Mouse (Mus musculus) inflammation-experienced regulatory T-cells (primary cell): ENCODE data around the gene Rpl22. TPM values are rescaled to one million over a fixed set of nuclear protein-coding genes. Genes with fewer than 3 reads are reported as not detected.

Experiments
- polyA plus RNA-seq, 2 experiments: library from polyadenylated mRNA; unstranded; fragments of 100-300 nt; shearing (Covaris generic); gene quantifications; one replicate each; pipeline ENCODE4 v1.2.1; 2017

The Rpl22 gene
- 100 to 1,000 TPM; 369 to 432 TPM for polyA plus RNA-seq

GRCm38 (mm10) chr4:152325574-152326411 is at the start of gene Rpl22:
Gene Rpl22, plus strand, starts transcription at chr4:152325742.

DNA sequence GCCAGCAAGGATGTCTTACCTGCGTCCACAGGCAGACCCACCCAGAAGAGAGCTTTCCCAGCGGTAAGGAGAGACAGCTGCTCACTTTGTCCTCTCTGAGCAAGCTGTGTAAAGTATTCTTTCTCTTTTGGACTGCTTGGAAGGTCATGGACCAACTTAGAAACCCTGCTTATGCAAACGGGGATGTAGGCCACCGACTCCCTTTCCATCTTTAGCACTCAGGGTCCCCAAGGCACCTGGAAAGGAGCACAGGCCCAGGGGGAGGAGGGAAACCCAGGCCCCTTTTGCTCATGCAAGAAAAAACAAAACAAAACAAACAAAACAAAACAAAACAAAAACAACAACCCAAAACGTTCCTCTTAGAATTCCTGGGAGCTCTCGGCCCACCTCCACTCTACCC is 34.0 kb upstream of the Rpl22 start, which contains the start of gene Hes3:
Hes3 (minus strand) TSS at position 101 of the 400 bp plus-strand sequence.

DNA sequence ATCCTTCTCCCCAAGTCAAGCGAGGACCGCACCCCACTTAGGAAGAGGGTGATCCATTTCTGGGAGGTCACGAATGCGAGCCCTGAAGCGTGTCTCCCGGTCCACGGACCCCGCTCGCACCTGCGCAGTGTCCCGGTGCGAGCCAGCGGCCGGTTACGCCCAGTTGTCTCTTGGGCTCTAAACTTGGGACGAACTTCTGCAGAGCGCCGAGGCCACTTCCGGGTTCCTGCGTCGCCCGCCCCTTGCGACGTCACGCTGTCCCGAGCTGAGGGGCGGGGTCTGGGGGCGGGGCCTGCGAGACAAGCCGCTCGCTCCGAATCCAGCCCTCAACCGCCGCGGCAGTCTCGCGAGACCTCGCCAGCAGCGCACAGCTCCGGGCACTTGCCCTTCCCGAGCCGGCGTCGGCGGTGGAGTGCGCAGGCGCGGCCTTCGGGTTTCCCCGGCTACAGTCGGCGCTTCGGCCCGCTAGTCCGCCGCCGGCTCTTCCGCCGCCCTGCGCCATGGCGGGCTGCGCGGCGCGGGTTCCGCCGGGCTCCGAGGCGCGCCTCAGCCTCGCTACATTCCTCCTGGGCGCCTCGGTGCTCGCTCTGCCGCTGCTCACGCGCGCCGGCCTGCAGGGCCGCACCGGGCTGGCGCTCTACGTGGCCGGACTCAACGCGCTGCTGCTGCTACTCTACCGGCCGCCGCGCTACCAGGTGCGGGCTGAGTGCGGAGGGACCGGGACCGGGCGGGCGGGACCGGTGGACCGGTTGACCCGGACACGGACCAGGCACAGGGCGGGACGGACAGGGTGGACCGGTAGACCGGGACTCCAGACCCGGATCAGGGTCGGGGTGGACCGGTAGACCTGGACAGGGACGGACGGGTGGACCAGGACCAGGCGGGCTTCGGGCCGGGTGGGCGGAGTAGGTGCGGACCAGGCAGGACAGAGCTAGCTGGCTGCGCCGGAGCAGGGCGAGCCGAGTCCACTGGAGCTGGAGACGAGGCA is 28.4 kb upstream of the Rpl22 start, which contains the start of gene Icmt:
Icmt (plus strand) TSS at position 354 of the 988 bp plus-strand sequence.

GRCm38 (mm10) chr4:152318517-152319234 is 6.9 kb upstream of the Rpl22 start, which contains the start of gene Rnf207:
Gene Rnf207, minus strand, starts transcription at chr4:152318993.

GRCm38 (mm10) chr4:152338419-152339292 is 13.1 kb downstream of the Rpl22 start, which contains the start of gene Chd5:
Gene Chd5, plus strand, starts transcription at chr4:152338651.

Other genes with a start within 250 kb of the Rpl22 start
- 100 to 1,000 TPM; 148 to 160 TPM for gene Tnfrsf25, start 209.8 kb upstream of the Rpl22 start, polyA plus RNA-seq
- 10 to 100 TPM; 30.5 to 31.0 TPM for gene Espn, start 173.4 kb upstream of the Rpl22 start, polyA plus RNA-seq
- gene Hes2, start 166.9 kb upstream of the Rpl22 start, polyA plus RNA-seq = not detected
- 100 to 1,000 TPM in 1 of 2 experiments, 10 to 100 TPM in 1; 71.4 to 130 TPM for gene Acot7, start 147.6 kb upstream of the Rpl22 start, polyA plus RNA-seq
- 1 to 10 TPM in 1 of 2 experiments, under 1 TPM in 1; 0.48 to 1.6 TPM for gene Gpr153, start 51.5 kb upstream of the Rpl22 start, polyA plus RNA-seq
- 1 to 10 TPM in 1 of 2 experiments, under 1 TPM in 1; 0.25 to 2.8 TPM for gene Hes3, start 34.1 kb upstream of the Rpl22 start, polyA plus RNA-seq
- 10 to 100 TPM; 22.3 to 26.2 TPM for gene Icmt, start 28.5 kb upstream of the Rpl22 start, polyA plus RNA-seq
- gene Rnf207, start 6.7 kb upstream of the Rpl22 start, polyA plus RNA-seq = 1 to 10 TPM in 1 of 2 experiments, under 1 TPM in 1; 0.54 to 5.7 TPM
- under 1 TPM; 0.05 to 0.18 TPM for gene Chd5, start 12.9 kb downstream of the Rpl22 start, polyA plus RNA-seq
- gene Nphp4, start 151.0 kb downstream of the Rpl22 start, polyA plus RNA-seq = 1 to 10 TPM; 1.2 to 1.3 TPM
- gene Kcnab2, start 152.1 kb downstream of the Rpl22 start, polyA plus RNA-seq = 100 to 1,000 TPM in 1 of 2 experiments, 10 to 100 TPM in 1; 96.1 to 134 TPM